Mouse (Mus musculus) large intestine, adult 2 months (tissue): ENCODE measurements around the gene Dab2ip. TPM values are rescaled to one million over a fixed set of nuclear protein-coding genes. Genes with fewer than 3 reads are reported as not detected.

Experiments
- DNase-seq: peaks from one replicate; pipeline ENCODE4 v3.0.0-alpha.2; 2012; ENCODE audit warnings: low read depth, low spot score
- WGBS: fragments of 180-500 bp; shearing (Covaris S2); methylation state at CpG from one replicate; pipeline ENCODE4 v1.1.7; 2018; 5-methylcytosine and 5-hydroxymethylcytosine counted together
- polyA plus RNA-seq: library from polyadenylated mRNA; depleted of rRNA; stranded (reverse); fragments of >200 nt; gene quantifications from 2 replicates; pipeline ENCODE4 v1.2.3, GENCODE M21; 2012; rRNA removed

The Dab2ip gene
- 60.5 and 89.0 TPM in 2 replicates for polyA plus RNA-seq

GRCm38 (mm10) chr2:35557911-35558825 lies at the start of gene Dab2ip:
Gene Dab2ip (plus strand): TSS chr2:35558266.
- WGBS, result 71% methylated on average over 29 of the region's 29 CpGs

GRCm38 (mm10) chr2:35508597-35509342 lies 49.3 kb upstream of the Dab2ip start:
- DNase-seq, result no peak
- WGBS, result 29% methylated on average over 10 of the region's 10 CpGs

More at GRCm38 (mm10) chr2:35557911-35558825, at the start of gene Dab2ip:
- DNase-seq, result no peak

GRCm38 (mm10) chr2:35509343-35509667 lies 48.8 kb upstream of the Dab2ip start:
- 36% methylated on average over 6 of the region's 6 CpGs for WGBS
- DNase-seq, result no peak

GRCm38 (mm10) chr2:35509888-35510287 lies 48.2 kb upstream of the Dab2ip start:
- WGBS, result 78% methylated on average over 4 of the region's 4 CpGs
- no peak for DNase-seq

GRCm38 (mm10) chr2:35510920-35511319 lies 47.1 kb upstream of the Dab2ip start:
- no peak for DNase-seq
- 36% methylated on average over 1 of the region's 1 CpGs for WGBS

GRCm38 (mm10) chr2:35512226-35512625 lies 45.8 kb upstream of the Dab2ip start:
- no peak for DNase-seq
- 96% methylated on average over 4 of the region's 4 CpGs for WGBS

- WGBS, result 15% methylated on average over 14 of the region's 14 CpGs
- no peak for DNase-seq
Observed at GRCm38 (mm10) chr2:35514051-35514892, 43.8 kb upstream of the Dab2ip start.

GRCm38 (mm10) chr2:35526612-35527242 lies 31.3 kb upstream of the Dab2ip start:
- 95% methylated on average over 14 of the region's 14 CpGs for WGBS
- DNase-seq, result no peak

GRCm38 (mm10) chr2:35529086-35529485 lies 29.0 kb upstream of the Dab2ip start:
- WGBS, result 57% methylated on average over 2 of the region's 2 CpGs
- no peak for DNase-seq

GRCm38 (mm10) chr2:35529856-35530255 lies 28.2 kb upstream of the Dab2ip start:
- 42% methylated on average over 4 of the region's 4 CpGs for WGBS
- DNase-seq, result no peak

GRCm38 (mm10) chr2:35530732-35531131 lies 27.3 kb upstream of the Dab2ip start:
- no peak for DNase-seq
- WGBS, result 78% methylated on average over 10 of the region's 10 CpGs

GRCm38 (mm10) chr2:35533646-35534045 lies 24.4 kb upstream of the Dab2ip start:
- no peak for DNase-seq
- 65% methylated on average over 9 of the region's 9 CpGs for WGBS

- WGBS, result 20% methylated on average over 13 of the region's 13 CpGs
- peak; percentile 50 for DNase-seq
Observed at GRCm38 (mm10) chr2:35539276-35539972, 18.6 kb upstream of the Dab2ip start.

GRCm38 (mm10) chr2:35540798-35541197 lies 17.3 kb upstream of the Dab2ip start:
- no peak for DNase-seq
- 37% methylated on average over 4 of the region's 4 CpGs for whole genome bisulfite sequencing

GRCm38 (mm10) chr2:35544717-35545116 lies 13.3 kb upstream of the Dab2ip start:
- 6% methylated on average over 14 of the region's 14 CpGs for WGBS
- DNase-seq, result peak; percentile 7

GRCm38 (mm10) chr2:35545125-35545590 lies 12.9 kb upstream of the Dab2ip start:
- DNase-seq, result no peak
- 51% methylated on average over 7 of the region's 7 CpGs for WGBS

- 74% methylated on average over 6 of the region's 6 CpGs for WGBS
Observed at GRCm38 (mm10) chr2:35546462-35546861, 11.6 kb upstream of the Dab2ip start.

GRCm38 (mm10) chr2:35549191-35549590 lies 8.9 kb upstream of the Dab2ip start:
- no peak for DNase-seq
- 37% methylated on average over 4 of the region's 4 CpGs for WGBS

More at GRCm38 (mm10) chr2:35546462-35546861, 11.6 kb upstream of the Dab2ip start:
- DNase-seq, result no peak

GRCm38 (mm10) chr2:35550097-35550496 lies 8.0 kb upstream of the Dab2ip start:
- no peak for DNase-seq
- 78% methylated on average over 9 of the region's 9 CpGs for WGBS
